Mouse (Mus musculus) embryonic facial prominence, embryonic 14.5 days (tissue): ENCODE measurements around the gene Masp1. TPM values are rescaled to one million over a fixed set of nuclear protein-coding genes. Genes with fewer than 3 reads are reported as not detected.

Experiments used
- ATAC-seq: fragments of 200-750 bp; cut with Nextera tagmentation; 2 replicates; pipeline ENCODE4 v1.8.0; 2017; ENCODE audit warnings: low read depth, moderate number of reproducible peaks, moderate TSS enrichment
- DNase-seq: peaks from one replicate; pipeline ENCODE4 v3.0.0-alpha.2; 2015; ENCODE audit warnings: low spot score
- H3K27ac ChIP-seq: fragments of 300-500 bp; sonication (generic); replicated peaks from 2 replicates; pipeline ENCODE4 v1.5.1; 2014; ENCODE audit warnings: low read depth, mild to moderate bottlenecking, low read length, moderate library complexity
- H3K27me3 ChIP-seq: fragments of 300-500 bp; sonication (generic); replicated peaks from 2 replicates; pipeline ENCODE4 v1.6.1; 2014; ENCODE audit warnings: low read length; ENCODE audit not compliant: control insufficient read depth, insufficient read depth
- H3K36me3 ChIP-seq: fragments of 300-500 bp; sonication (generic); 2 replicates; pipeline ENCODE4 v1.6.1; 2014; ENCODE audit warnings: low read length, mixed read lengths; ENCODE audit not compliant: control insufficient read depth, insufficient read depth
- H3K4me1 ChIP-seq: fragments of 300-500 bp; sonication (generic); 2 replicates; pipeline ENCODE4 v1.6.1; 2014; ENCODE audit warnings: antibody characterized with exemption, low read length; ENCODE audit not compliant: control insufficient read depth, insufficient read depth
- H3K4me2 ChIP-seq: fragments of 300-500 bp; sonication (generic); 2 replicates; pipeline ENCODE4 v1.6.1; 2014; ENCODE audit warnings: low read depth, mild to moderate bottlenecking, low read length, moderate library complexity, mixed read lengths
- H3K4me3 ChIP-seq: fragments of 300-500 bp; sonication (generic); 2 replicates; pipeline ENCODE4 v1.5.1; 2014; ENCODE audit warnings: low read depth, mild to moderate bottlenecking, low read length
- H3K9ac ChIP-seq: fragments of 300-500 bp; sonication (generic); 2 replicates; pipeline ENCODE4 v1.6.1; 2014; ENCODE audit warnings: low read depth, mild to moderate bottlenecking, low read length, moderate library complexity, mixed read lengths
- H3K9me3 ChIP-seq: fragments of 300-500 bp; sonication (generic); 2 replicates; pipeline ENCODE4 v1.6.1; 2016; ENCODE audit warnings: low read length; ENCODE audit not compliant: control insufficient read depth
- WGBS: fragments of 180-500 bp; shearing (Covaris S2); extraction: QIAGEN DNeasy Blood & Tissue Kit; methylation state at CpG from one replicate; pipeline ENCODE4 v1.1.7; 2014; 5-methylcytosine and 5-hydroxymethylcytosine counted together
- polyA plus RNA-seq: library from polyadenylated mRNA; unstranded; fragments of >200 nt; fragmentation: Nextera tagmentation; extraction: Ambion mirVana; gene quantifications from 2 replicates; pipeline ENCODE4 v1.2.1, GENCODE M21; 2014

Masp1 gene
- polyA plus RNA-seq, 1 experiment from 2014 or later, result 7.3 TPM

DNA sequence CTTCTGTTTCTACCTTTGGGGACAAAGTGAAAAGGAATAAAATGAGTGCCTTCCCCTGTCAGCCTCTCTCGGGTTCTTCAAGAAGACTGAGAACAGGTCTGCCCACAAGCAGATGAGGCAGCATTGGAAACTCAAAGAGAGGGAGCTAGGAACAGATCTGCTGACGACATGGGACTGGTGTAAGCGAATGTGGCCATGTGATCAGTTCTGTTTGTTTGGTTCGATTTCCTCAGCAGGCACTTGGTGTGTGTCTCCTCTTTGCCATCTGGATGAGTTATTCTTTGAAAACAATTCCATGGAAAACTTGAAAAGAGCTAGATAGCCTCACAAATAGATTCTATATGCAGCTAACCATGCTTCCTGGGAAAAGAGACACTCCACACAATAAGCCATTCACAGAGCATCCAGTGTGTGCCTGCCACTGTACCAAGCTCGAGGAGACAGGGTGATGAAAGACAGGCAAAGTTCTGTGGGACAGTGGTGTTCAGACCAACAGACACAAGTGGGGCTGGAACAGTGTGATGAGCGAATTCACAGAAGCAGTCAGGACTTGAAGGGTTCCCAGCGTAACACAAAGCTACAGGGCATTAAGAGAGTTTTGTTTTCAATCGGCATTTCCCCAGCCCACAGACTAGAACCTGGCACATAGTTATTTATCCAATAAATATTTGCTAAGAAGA lies 24.2 kb downstream of the Masp1 start:
- Histone ChIP-seq H3K27ac (no peak overlapping the region), H3K4me3 (no peak overlapping the region), H3K9ac (no peak overlapping the region), H3K9me3 (no peaks in the 10 kb centered on the region), H3K4me2 (no peak overlapping the region), H3K4me1 (no peaks in the 10 kb centered on the region), H3K36me3 (no peaks in the 10 kb centered on the region), H3K27me3 (no peaks in the 10 kb centered on the region; the same call in 1 of the 2 replicates)
- ATAC-seq, result no peak
- WGBS, result 61% methylated on average over 8 of the region's 8 CpGs
- DNase-seq, result no peak

DNA sequence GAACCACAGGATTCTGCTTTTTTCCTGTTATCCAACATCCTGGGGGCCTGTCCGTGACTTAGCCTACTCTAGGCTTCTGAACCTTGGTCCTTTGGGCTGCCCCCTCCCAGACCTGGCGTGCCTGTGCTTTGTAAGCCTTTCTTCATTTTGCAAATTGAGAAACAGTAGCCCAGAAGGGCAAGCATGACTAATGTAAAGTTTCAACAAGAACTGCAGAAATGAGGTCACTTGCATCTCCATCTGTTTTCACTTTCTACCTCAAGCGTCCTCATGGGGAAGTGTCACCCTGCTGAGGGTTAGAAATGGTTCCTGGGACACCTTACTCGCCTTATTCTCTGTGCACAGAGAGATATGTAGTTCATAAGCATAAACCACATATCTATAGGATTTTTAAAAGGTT lies 27.8 kb downstream of the Masp1 start:
- 45% methylated on average over 4 of the region's 4 CpGs for WGBS
- H3K27me3 ChIP-seq, result no peaks in the 10 kb centered on the region; the same call in 1 of the 2 replicates
- H3K27ac ChIP-seq, result no peak overlapping the region
- no peaks in the 10 kb centered on the region for H3K4me1 ChIP-seq
- H3K36me3 ChIP-seq, result no peaks in the 10 kb centered on the region
- DNase-seq (no peak), ATAC-seq (no peak)
- H3K9me3 ChIP-seq, result no peaks in the 10 kb centered on the region
- no peak overlapping the region for H3K9ac ChIP-seq
- H3K4me3 ChIP-seq, result no peak overlapping the region
- H3K4me2 ChIP-seq, result no peak overlapping the region

DNA sequence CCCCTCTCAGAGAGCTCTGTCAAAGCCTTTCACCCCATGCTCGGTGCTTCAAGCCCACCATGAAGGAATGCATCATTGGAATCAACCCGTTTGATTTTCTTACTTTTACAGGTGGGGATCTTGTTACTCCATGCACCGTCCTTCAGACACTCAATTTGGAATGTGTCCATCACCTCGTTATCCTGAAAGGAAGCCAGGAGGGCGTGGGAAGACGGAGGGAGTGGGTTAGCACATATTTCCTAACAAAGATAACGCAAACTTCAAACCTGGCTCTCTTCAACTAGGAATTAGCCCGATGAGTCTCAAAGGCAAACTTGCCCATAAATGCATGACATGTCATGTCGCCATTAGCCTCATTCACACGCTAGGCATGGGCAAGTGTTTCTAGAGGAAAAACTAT lies 37.3 kb downstream of the Masp1 start:
- Histone ChIP-seq H3K36me3 (no peaks in the 10 kb centered on the region), H3K27me3 (no peaks in the 10 kb centered on the region), H3K4me2 (no peak overlapping the region), H3K4me1 (no peaks in the 10 kb centered on the region), H3K9me3 (no peaks in the 10 kb centered on the region), H3K9ac (no peak overlapping the region), H3K4me3 (no peak overlapping the region), H3K27ac (no peak overlapping the region)
- 71% methylated on average over 10 of the region's 10 CpGs for WGBS
- ATAC-seq, result no peak
- no peak for DNase-seq

DNA sequence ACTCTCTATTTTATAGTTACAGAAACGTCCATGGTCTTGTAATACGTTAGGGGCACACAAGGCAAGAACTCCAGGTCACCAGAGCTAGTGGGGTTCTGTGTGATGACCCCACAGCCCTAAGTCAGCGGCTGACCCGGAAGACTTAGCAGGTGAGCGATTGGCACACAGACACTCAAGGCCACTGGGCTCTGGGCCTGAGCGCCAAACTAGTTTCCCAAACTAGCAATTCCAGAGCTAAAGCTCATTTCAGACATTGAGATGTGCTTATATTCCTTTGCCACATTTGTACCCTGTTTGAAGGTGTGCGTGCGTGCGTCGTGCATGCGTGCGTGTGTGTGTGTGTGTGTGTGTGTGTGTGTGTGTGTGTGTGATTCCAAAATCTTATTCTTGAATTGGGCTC lies 37.8 kb downstream of the Masp1 start:
- Histone ChIP-seq H3K9ac (no peak overlapping the region), H3K4me1 (no peaks in the 10 kb centered on the region), H3K36me3 (no peaks in the 10 kb centered on the region), H3K4me3 (no peak overlapping the region), H3K27ac (no peak overlapping the region), H3K4me2 (no peak overlapping the region), H3K9me3 (no peaks in the 10 kb centered on the region), H3K27me3 (no peaks in the 10 kb centered on the region)
- no peak for DNase-seq
- WGBS, result 93% methylated on average over 12 of the region's 12 CpGs
- no peak for ATAC-seq

DNA sequence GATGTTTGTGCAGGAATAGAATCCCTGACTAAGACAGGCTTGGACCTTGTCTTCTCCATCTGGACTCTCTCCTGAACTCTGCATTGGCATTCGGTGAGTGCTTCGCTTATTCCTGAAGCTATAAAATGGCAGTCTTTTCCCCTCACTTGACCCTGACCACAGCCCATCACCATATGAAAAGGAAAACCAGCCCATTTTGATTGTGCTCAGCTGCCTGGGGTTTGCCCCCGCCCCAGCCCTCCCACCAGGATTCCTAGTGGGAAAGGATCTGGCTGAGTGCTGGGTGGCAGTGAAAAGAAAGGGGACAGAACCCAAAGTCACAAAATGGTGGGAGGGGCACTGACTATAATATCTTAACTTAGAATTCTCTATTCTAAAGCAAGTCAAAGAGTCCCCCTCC lies 38.4 kb downstream of the Masp1 start:
- DNase-seq, result no peak
- no peaks in the 10 kb centered on the region for H3K36me3 ChIP-seq
- no peaks in the 10 kb centered on the region for H3K27me3 ChIP-seq
- no peak for ATAC-seq
- no peak overlapping the region for H3K4me3 ChIP-seq
- H3K4me1 ChIP-seq, result no peaks in the 10 kb centered on the region
- WGBS, result 77% methylated on average over 3 of the region's 3 CpGs
- H3K27ac ChIP-seq, result no peak overlapping the region
- no peak overlapping the region for H3K4me2 ChIP-seq
- no peak overlapping the region for H3K9ac ChIP-seq
- no peaks in the 10 kb centered on the region for H3K9me3 ChIP-seq

DNA sequence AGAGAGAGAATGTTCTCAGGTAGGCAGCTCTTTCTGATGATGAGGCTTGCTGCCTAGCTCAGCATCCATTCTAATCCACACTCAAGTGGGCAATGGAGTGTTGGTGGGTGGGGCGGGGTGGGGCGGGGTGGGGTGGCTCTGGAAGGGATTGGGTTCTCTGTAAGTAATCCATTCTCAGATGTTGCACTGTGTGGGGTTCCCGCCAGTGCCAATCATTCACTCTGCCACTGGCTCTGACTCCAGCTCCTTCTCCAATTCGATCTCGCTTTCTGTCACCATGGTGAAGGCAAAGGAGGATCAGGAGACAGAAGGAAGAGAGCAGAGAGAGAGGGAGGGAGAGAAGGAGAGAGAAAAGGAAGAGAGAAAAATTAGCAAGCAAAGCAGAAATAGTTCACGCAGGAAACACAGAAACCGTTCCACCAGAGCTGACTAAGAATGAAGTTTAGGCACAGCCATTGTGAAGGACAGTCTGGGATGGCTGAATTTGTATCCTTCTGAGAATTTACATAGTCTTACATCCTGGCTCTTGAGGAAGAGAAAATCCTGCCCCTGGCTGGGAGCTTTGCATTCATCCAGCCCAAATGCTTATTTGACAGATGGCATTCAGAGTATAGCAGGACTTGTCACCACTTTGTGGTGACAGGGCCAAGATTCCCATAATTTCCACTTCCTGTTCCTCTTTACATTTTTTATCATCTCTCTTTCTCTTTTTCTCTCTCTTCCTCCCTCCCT lies 40.6 kb downstream of the Masp1 start:
- Histone ChIP-seq H3K4me2 (no peak overlapping the region), H3K4me3 (no peak overlapping the region), H3K4me1 (no peaks in the 10 kb centered on the region), H3K9me3 (no peaks in the 10 kb centered on the region), H3K27me3 (no peaks in the 10 kb centered on the region), H3K9ac (no peak overlapping the region), H3K27ac (no peak overlapping the region), H3K36me3 (no peaks in the 10 kb centered on the region)
- WGBS, result 61% methylated on average over 7 of the region's 7 CpGs
- DNase-seq (no peak), ATAC-seq (no peak)

DNA sequence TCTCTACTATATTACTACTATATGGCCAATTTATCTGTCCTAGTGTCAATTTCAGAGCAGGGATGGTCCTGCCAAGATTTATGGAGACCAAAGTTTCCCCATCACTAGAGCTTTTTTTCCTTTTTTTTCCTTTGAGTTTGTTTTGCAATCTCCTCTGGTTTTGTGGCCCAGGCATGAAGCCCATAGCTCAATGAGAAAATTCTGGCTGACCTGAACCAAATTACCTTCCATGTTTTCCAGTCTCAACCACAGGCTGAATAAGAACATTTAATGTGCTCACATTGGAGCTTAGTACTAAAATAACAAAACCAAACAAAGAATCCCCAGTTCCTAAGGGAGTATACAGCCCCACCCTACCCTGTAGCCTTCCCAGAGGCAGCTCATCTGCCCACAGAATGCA lies 44.0 kb downstream of the Masp1 start:
- Histone ChIP-seq H3K9ac (no peak overlapping the region), H3K4me1 (no peaks in the 10 kb centered on the region), H3K9me3 (no peaks in the 10 kb centered on the region), H3K36me3 (no peaks in the 10 kb centered on the region), H3K27ac (no peak overlapping the region), H3K27me3 (no peaks in the 10 kb centered on the region), H3K4me3 (no peak overlapping the region), H3K4me2 (no peak overlapping the region)
- no peak for DNase-seq
- ATAC-seq, result no peak

DNA sequence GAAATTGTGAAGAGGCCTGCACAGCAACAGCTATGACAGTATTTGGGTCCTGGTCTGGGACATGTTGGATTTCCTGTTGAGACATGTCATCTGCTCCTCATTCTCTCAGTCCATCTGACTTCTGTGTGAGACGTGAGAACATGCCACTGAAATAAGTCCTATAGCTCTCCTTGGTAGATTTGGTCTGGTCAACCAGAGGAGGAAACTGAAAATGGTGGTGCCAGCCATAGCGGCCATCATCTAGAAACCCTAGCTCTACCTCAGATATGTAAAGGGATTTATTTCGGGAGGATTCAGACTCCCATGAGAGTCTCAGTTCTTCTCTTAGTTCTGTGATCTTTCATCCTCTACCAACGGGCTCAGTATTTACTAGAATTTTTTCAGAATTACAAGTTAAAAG lies 45.0 kb downstream of the Masp1 start:
- H3K4me1 ChIP-seq, result no peaks in the 10 kb centered on the region
- no peak overlapping the region for H3K4me2 ChIP-seq
- H3K4me3 ChIP-seq, result no peak overlapping the region
- no peaks in the 10 kb centered on the region for H3K36me3 ChIP-seq
- 80% methylated on average over 4 of the region's 4 CpGs for WGBS
- no peaks in the 10 kb centered on the region for H3K27me3 ChIP-seq
- H3K9ac ChIP-seq, result no peak overlapping the region
- DNase-seq, result no peak
- no peaks in the 10 kb centered on the region for H3K9me3 ChIP-seq
- H3K27ac ChIP-seq, result no peak overlapping the region
- ATAC-seq, result no peak

DNA sequence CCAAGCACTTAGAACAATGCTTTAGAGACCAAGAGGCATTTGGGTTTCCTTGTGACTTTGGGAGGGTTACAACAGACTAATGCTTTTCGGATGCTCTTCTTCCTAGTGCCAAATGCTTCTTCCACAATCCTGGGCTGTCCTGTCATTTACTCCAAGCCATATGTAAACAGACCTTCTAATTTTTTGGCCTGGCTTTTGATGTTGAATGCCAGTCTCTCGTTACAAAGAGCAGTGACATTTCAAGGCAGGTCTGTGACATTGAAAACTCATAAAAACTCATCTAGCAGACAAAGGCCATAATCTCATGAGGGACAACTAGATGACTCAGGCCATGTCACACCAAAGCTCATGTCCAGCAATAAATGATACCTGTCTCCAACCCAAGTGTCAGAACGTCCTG lies 48.6 kb downstream of the Masp1 start:
- H3K27ac ChIP-seq, result no peak overlapping the region
- H3K27me3 ChIP-seq, result no peaks in the 10 kb centered on the region
- no peaks in the 10 kb centered on the region for H3K36me3 ChIP-seq
- no peak for DNase-seq
- no peak overlapping the region for H3K4me2 ChIP-seq
- no peak for ATAC-seq
- no peak overlapping the region for H3K9ac ChIP-seq
- WGBS, result 62% methylated on average over 3 of the region's 3 CpGs
- no peaks in the 10 kb centered on the region for H3K4me1 ChIP-seq
- H3K4me3 ChIP-seq, result no peak overlapping the region
- no peaks in the 10 kb centered on the region for H3K9me3 ChIP-seq
